Mouse (Mus musculus) brain, embryonic 18.5 days (tissue): ENCODE data around the gene Olfr1090.

Source experiments
- DNase-seq: peaks from one replicate; pipeline ENCODE4 v3.0.0-alpha.2; 2012; ENCODE audit warnings: low read depth, low spot score

Olfr1090 gene

DNA sequence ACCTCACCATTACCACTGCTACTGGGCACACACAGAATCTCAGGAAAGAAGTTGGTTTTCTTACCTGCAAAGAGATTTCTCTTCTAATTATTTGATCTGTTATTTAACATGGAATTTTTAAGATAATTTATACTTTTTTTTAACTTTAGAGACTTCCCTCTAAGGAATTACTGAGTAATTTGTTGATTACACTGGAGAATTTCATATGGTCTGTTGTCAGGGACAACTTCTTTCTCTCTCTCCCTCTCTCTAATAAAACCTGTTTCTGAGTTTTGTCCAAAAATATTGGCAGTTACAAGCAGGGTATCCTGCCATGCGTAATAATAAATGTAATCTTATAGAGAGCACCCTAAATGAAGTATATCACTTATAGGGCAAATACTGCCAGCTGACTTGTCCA, at the start of gene Olfr1090:
Olfr1090 (minus strand) TSS at position 101 of the 400 bp plus-strand sequence.
- DNase-seq = no peak

DNA sequence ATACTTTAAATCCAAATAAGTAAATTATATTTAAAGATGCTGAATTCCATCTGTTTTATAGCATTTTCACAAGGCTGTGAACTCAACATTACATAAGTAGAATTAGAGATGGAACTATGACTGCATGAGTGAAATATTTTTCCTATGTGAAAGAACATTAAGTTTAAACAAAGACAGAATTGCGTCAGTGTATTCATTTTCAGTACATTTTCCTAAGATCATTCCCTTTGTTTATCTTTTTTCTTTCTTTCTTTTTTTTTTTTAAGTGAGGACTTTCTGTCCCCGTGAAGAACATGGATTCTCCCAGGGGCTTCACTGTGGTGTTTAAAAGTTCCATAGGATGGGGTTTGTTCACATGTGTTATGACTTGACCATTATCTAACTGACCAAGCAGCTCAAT, 23.4 kb upstream of the Olfr1090 start, which contains the start of gene Olfr1093:
Olfr1093 (plus strand) TSS at position 301 of the 400 bp plus-strand sequence.
- DNase-seq = no peak

DNA sequence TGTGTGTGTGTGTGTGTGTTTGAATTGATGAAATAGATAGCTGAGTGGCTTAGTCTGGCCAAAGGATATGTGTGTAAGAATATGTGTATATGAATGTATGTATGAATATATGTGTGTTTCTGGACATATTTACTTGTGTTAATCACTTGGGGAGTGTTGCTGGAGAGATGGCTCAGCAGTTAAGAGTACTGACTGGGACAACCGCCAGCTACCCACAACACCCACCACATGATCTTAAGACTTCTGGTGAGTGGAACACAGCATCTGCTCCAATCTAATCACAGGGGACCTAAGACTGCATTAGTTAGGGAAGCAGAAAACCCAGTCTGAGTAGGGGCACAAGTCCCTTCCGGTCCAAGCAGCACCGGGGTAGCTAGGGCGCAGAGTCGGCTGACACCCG, 2.3 kb upstream of the Olfr1090 start:
- no peak for DNase-seq

DNA sequence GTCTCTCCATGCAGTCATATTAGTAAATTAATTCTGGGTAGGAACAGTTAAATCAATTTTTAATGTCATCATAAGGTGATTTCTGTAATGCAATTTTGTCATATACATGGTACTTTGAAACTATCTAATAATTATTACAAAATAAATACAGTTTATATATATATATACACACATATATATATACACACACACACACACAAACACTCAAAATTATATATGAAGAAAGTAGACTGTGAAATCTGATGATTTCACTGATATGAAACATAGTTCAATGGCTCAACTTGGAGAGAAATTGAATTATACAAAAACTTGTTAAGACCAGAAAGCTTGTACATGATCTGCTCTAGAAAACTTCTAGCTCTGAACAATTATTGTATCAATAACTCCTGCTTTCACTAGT, 25.2 kb downstream of the Olfr1090 start, which contains the start of gene Olfr1089:
Olfr1089 (minus strand) TSS at position 101 of the 400 bp plus-strand sequence.
- DNase-seq = no peak
